Mouse (Mus musculus) testis, postnatal 10 days (tissue): ENCODE measurements around the gene Gtsf2.
"Not testable (repeated sequence)": the region's sequence is repeated elsewhere in the genome, so short reads cannot be mapped to it uniquely, and the experiment has no call there.

Source experiments
- DNase-seq: peaks from one replicate; pipeline ENCODE4 v3.0.0; 2021; ENCODE audit warnings: low spot score

Gene Gtsf2

GRCm38 (mm10) chr15:103448369-103448768 lies at the start of gene Gtsf2:
Gene Gtsf2 (minus strand): TSS chr15:103448469.
- DNase-seq: no peak

GRCm38 (mm10) chr15:103496204-103497140 lies 48.2 kb upstream of the Gtsf2 start:
- no peak for DNase-seq

- no peak for DNase-seq
These were observed 40.1 kb upstream of the Gtsf2 start for GRCm38 (mm10) chr15:103488336-103488735.

- DNase-seq: no peak
These were observed 38.4 kb upstream of the Gtsf2 start for GRCm38 (mm10) chr15:103486658-103487057.

- no peak for DNase-seq
These were observed 36.8 kb upstream of the Gtsf2 start for GRCm38 (mm10) chr15:103485106-103485505.

GRCm38 (mm10) chr15:103484490-103484889 lies 36.2 kb upstream of the Gtsf2 start:
- no peak for DNase-seq

- no peak for DNase-seq
These were observed 34.2 kb upstream of the Gtsf2 start for GRCm38 (mm10) chr15:103482488-103482887.

- no peak for DNase-seq
These were observed 31.9 kb upstream of the Gtsf2 start for GRCm38 (mm10) chr15:103480129-103480528.

- no peak for DNase-seq
These were observed 30.9 kb upstream of the Gtsf2 start for GRCm38 (mm10) chr15:103479080-103479606.

- DNase-seq: no peak
These were observed 25.5 kb upstream of the Gtsf2 start for GRCm38 (mm10) chr15:103473769-103474168.

- DNase-seq: no peak
These were observed 24.9 kb upstream of the Gtsf2 start for GRCm38 (mm10) chr15:103473182-103473581.

- DNase-seq: no peak
These were observed 24.0 kb upstream of the Gtsf2 start for GRCm38 (mm10) chr15:103472265-103472664.

GRCm38 (mm10) chr15:103471488-103472194 lies 23.4 kb upstream of the Gtsf2 start:
- DNase-seq: no peak

- no peak for DNase-seq
These were observed 14.4 kb upstream of the Gtsf2 start for GRCm38 (mm10) chr15:103462539-103463261.

GRCm38 (mm10) chr15:103454449-103454848 lies 6.2 kb upstream of the Gtsf2 start:
- DNase-seq: no peak

- no peak for DNase-seq
These were observed 5.4 kb upstream of the Gtsf2 start, which contains the start of gene Nckap1l for GRCm38 (mm10) chr15:103453551-103454218. Gene Nckap1l (plus strand): TSS chr15:103453794.

- not testable (repeated sequence) for DNase-seq
These were observed 2.3 kb downstream of the Gtsf2 start for GRCm38 (mm10) chr15:103445966-103446365.

- DNase-seq: peak; percentile 44
These were observed 18.0 kb downstream of the Gtsf2 start, which contains the start of gene Gtsf1 for GRCm38 (mm10) chr15:103430241-103430640. Gene Gtsf1 (minus strand): TSS chr15:103430470.

GRCm38 (mm10) chr15:103427017-103427416 lies 21.3 kb downstream of the Gtsf2 start:
- no peak for DNase-seq

- DNase-seq: not testable (repeated sequence)
These were observed 42.7 kb downstream of the Gtsf2 start for GRCm38 (mm10) chr15:103405586-103405985.

- no peak for DNase-seq
These were observed 46.9 kb downstream of the Gtsf2 start for GRCm38 (mm10) chr15:103401361-103401760.
